In genomic region chr4:61962315-61962714, GRCm38 (mm10) we compare ENCODE assay signal across 20 mouse cellular contexts.
"Had no signal": no experiment of that assay in that cellular context is flagged by ENCODE, and none has a peak within 500 bp of the region (broad histone marks: within the 10 kb centered on the region; RNA-seq: fewer than 3 reads in every experiment).

No protein-coding gene starts in this region.

- ATAC-seq: lung, postnatal 0 days; midbrain, embryonic 16.5 days had no signal

- H3K27me3 ChIP-seq: lung, embryonic 15.5 days; midbrain, embryonic 12.5 days; neural tube, embryonic 13.5 days; neural tube, embryonic 15.5 days had no signal

- H3K4me2 ChIP-seq: lung, embryonic 15.5 days; midbrain, embryonic 12.5 days; neural tube, embryonic 13.5 days; neural tube, embryonic 15.5 days had no signal

- H3K9me3 ChIP-seq: lung, embryonic 15.5 days; midbrain, embryonic 10.5 days; midbrain, embryonic 12.5 days; neural tube, embryonic 13.5 days; neural tube, embryonic 15.5 days had no signal

- H3K27ac ChIP-seq: lung, embryonic 15.5 days; midbrain, embryonic 10.5 days; midbrain, embryonic 12.5 days; neural tube, embryonic 13.5 days; neural tube, embryonic 15.5 days had no signal

- H3K9ac ChIP-seq: lung, embryonic 15.5 days; midbrain, embryonic 12.5 days; neural tube, embryonic 13.5 days; neural tube, embryonic 15.5 days had no signal

- H3K4me3 ChIP-seq: lung, embryonic 15.5 days; midbrain, embryonic 10.5 days; midbrain, embryonic 12.5 days; myocyte; neural tube, embryonic 13.5 days; neural tube, embryonic 15.5 days had no signal

- DNase-seq: lung, adult 2 months; lung, postnatal 14 days; lung, postnatal 4 days; midbrain, embryonic 14.5 days; retina, postnatal 1 day; right cerebral cortex, adult 18-20 months; right cerebral cortex, postnatal 25 days; right cerebral cortex, postnatal 4 days; spleen, adult 18-20 months; thymus, adult 18-20 months; thymus, postnatal 14 days; thymus, postnatal 36 days had no signal

- H3K4me1 ChIP-seq: lung, embryonic 15.5 days; midbrain, embryonic 10.5 days; midbrain, embryonic 12.5 days; neural tube, embryonic 13.5 days; neural tube, embryonic 15.5 days had no signal

- H3K36me3 ChIP-seq: lung, embryonic 15.5 days; midbrain, embryonic 10.5 days; midbrain, embryonic 12.5 days; neural tube, embryonic 13.5 days; neural tube, embryonic 15.5 days had no signal
